Mouse (Mus musculus): ENCODE measurements around the gene Atxn1.

DNA sequence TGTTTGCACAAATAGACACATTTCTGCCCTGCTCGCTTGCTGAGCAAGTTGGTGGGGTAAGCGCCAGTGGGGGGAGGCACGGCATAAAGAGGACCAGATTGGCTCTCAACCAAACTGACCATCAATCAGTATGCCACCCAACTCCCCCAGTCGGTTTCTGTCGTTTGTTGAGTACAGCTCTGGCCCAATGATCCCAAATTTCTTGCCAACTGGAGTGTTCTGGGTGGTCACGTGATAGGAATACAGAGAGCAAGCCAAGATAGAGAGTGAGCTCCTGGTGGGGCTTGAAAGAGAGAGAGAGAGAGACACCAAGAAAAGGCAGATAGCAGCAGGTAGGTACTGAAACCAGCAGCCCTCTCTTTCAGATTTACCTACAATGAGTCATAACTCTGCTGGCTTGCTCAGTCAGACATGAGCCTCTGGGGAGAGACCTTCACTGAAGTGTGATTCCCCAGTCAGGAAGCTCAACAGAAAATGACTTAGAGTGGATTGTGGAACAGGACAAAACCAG lies 57.6 kb downstream of the Atxn1 start:
- TF ChIP-seq TCF12 (IDR thresholded peaks at IDR 0.05; ENCODE audit: insufficient read depth, poor library complexity, severe bottlenecking): no peak
- TF ChIP-seq CEBPB (IDR thresholded peaks at IDR 0.05; ENCODE audit: insufficient read depth, poor library complexity, severe bottlenecking): no peak
- no peak for TF ChIP-seq USF1 (IDR thresholded peaks at IDR 0.05; ENCODE audit: low read depth)
- TF ChIP-seq POLR2A (IDR thresholded peaks at IDR 0.05; ENCODE audit: insufficient read length, low read depth): no peak
- TF ChIP-seq MAX (IDR thresholded peaks at IDR 0.05; ENCODE audit: low read depth): no peak
- no peak for TF ChIP-seq MYOG (IDR thresholded peaks at IDR 0.05; ENCODE audit: control insufficient read depth in 1 of 3, insufficient read depth in 1 of 3, insufficient read length in 2 of 3, low read depth in 2 of 3)
- no peak for TF ChIP-seq POLR2AphosphoS2 (IDR thresholded peaks at IDR 0.05; ENCODE audit: insufficient read length, low read depth)
- TF ChIP-seq MYOD1 (IDR thresholded peaks at IDR 0.05; ENCODE audit: control insufficient read depth in 1 of 3, insufficient read length in 2 of 3, low read depth in 2 of 3): no peak
- TF ChIP-seq REST (IDR thresholded peaks at IDR 0.05; ENCODE audit: insufficient read depth, insufficient read length): no peak
- no peak for TF ChIP-seq E2F4 (IDR thresholded peaks at IDR 0.05; ENCODE audit: insufficient read depth)
- TF ChIP-seq TCF3 (IDR thresholded peaks at IDR 0.05; ENCODE audit: insufficient read length, low read depth): no peak

Data from myocyte (in vitro differentiated cells).